In the genomic region with DNA sequence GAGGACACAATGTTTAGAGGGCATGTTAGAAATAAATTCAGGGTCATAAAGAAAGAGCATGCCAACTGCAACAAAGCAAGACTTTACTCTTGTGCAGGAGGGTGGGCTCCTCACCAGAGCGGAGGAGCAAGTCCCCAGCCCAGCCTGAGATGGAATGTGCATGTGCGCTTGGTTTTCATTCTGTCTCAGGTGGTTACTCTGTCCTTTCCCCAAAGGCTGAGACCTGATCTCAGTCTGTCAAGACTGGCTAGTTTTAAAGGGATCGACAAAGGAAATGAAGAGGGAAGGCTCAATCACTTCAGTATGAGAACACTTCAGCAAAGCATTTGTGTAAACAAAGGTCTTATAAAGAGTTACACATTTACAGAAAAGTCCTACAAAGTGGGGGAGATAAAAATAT, we compare ENCODE assay signal across 27 mouse cellular contexts.
A peak's percentile ranks its signal among the peaks of the same experiment; 100 is the strongest.
DNase-seq lines count a peak whose midpoint lies in the region; ATAC-seq and TF ChIP-seq lines count a peak whose summit lies in the region.
"Had no signal": no experiment of that assay in that cellular context is flagged by ENCODE, and none has a peak within 500 bp of the region (broad histone marks: within the 10 kb centered on the region; RNA-seq: fewer than 3 reads in every experiment).

No protein-coding gene starts in this region.

- no peaks in the 10 kb centered on the region for H3K27me3 ChIP-seq in lung, embryonic 15.5 days
- H3K27me3 ChIP-seq in embryonic facial prominence, embryonic 11.5 days (ENCODE audit: control insufficient read depth, insufficient read depth, low read length) = no peaks in the 10 kb centered on the region
- H3K27me3 ChIP-seq: embryonic facial prominence, embryonic 13.5 days; forebrain, embryonic 12.5 days; forebrain, embryonic 15.5 days; heart, embryonic 12.5 days; heart, embryonic 15.5 days; hindbrain, embryonic 13.5 days had no signal

- H3K27ac ChIP-seq in lung, embryonic 15.5 days = 0 out of 2 replicates have a peak overlapping the region, but pooled peaks have one; percentile 4
- no peak overlapping the region for H3K27ac ChIP-seq in embryonic facial prominence, embryonic 11.5 days (replicated peaks; ENCODE audit: low read depth, low read length)
- H3K27ac ChIP-seq: embryonic facial prominence, embryonic 13.5 days; forebrain, embryonic 12.5 days; forebrain, embryonic 15.5 days; heart, embryonic 15.5 days; hindbrain, embryonic 10.5 days; hindbrain, embryonic 13.5 days had no signal

- intact Hi-C loops in left cerebral cortex, postnatal 25 days (cut with DNase I) = no loop called here

- H3K9ac ChIP-seq in lung, embryonic 15.5 days = no peak overlapping the region
- no peak overlapping the region for H3K9ac ChIP-seq in embryonic facial prominence, embryonic 11.5 days (replicated peaks; ENCODE audit: low read length)
- H3K9ac ChIP-seq: embryonic facial prominence, embryonic 13.5 days; forebrain, embryonic 12.5 days; forebrain, embryonic 15.5 days; heart, embryonic 12.5 days; heart, embryonic 15.5 days; hindbrain, embryonic 13.5 days had no signal

- H3K4me2 ChIP-seq in lung, embryonic 15.5 days = no peak overlapping the region
- no peak overlapping the region for H3K4me2 ChIP-seq in embryonic facial prominence, embryonic 11.5 days (ENCODE audit: low read depth, low read length)
- H3K4me2 ChIP-seq: embryonic facial prominence, embryonic 13.5 days; forebrain, embryonic 12.5 days; forebrain, embryonic 15.5 days; heart, embryonic 12.5 days; heart, embryonic 15.5 days; hindbrain, embryonic 13.5 days had no signal

- H3K36me3 ChIP-seq in lung, embryonic 15.5 days = no peaks in the 10 kb centered on the region
- no peaks in the 10 kb centered on the region for H3K36me3 ChIP-seq in embryonic facial prominence, embryonic 11.5 days (replicated peaks; ENCODE audit: control insufficient read depth, insufficient read depth, low read depth, low read length)
- H3K36me3 ChIP-seq: embryonic facial prominence, embryonic 13.5 days; forebrain, embryonic 12.5 days; forebrain, embryonic 15.5 days; heart, embryonic 12.5 days; heart, embryonic 15.5 days; hindbrain, embryonic 10.5 days; hindbrain, embryonic 13.5 days had no signal

- no peak for TF ChIP-seq POLR2A in lung, adult 2 months (IDR thresholded peaks at IDR 0.05; ENCODE audit: borderline replicate concordance, extremely low read depth, low read depth, low read length)

- 51% methylated on average over 3 of the region's 3 CpGs for WGBS in lung, embryonic 15.5 days
- 63% methylated on average over 3 of the region's 3 CpGs for WGBS in lung, adult 2 months
- 41% methylated on average over 3 of the region's 3 CpGs for WGBS in embryonic facial prominence, embryonic 11.5 days

- no peaks in the 10 kb centered on the region for H3K4me1 ChIP-seq in lung, embryonic 15.5 days
- no peaks in the 10 kb centered on the region for H3K4me1 ChIP-seq in lung, adult 2 months (ENCODE audit: control insufficient read depth, insufficient read depth, low read length)
- H3K4me1 ChIP-seq in embryonic facial prominence, embryonic 11.5 days (ENCODE audit: control insufficient read depth, insufficient read depth, low read length) = no peaks in the 10 kb centered on the region
- H3K4me1 ChIP-seq: embryonic facial prominence, embryonic 13.5 days; forebrain, embryonic 12.5 days; forebrain, embryonic 15.5 days; heart, embryonic 12.5 days; heart, embryonic 15.5 days; hindbrain, embryonic 10.5 days; hindbrain, embryonic 13.5 days had no signal

- H3K9me3 ChIP-seq in lung, embryonic 15.5 days = no peaks in the 10 kb centered on the region
- H3K9me3 ChIP-seq in embryonic facial prominence, embryonic 11.5 days (replicated peaks; ENCODE audit: control insufficient read depth, low read length) = no peaks in the 10 kb centered on the region
- H3K9me3 ChIP-seq: forebrain, embryonic 12.5 days; forebrain, embryonic 15.5 days; heart, embryonic 12.5 days; heart, embryonic 15.5 days; hindbrain, embryonic 10.5 days; hindbrain, embryonic 13.5 days had no signal

- no peak for DNase-seq in lung, adult 2 months
- DNase-seq in embryonic facial prominence, embryonic 11.5 days (ENCODE audit: low spot score) = peak; percentile 46
- DNase-seq in lung, postnatal 25 days (ENCODE audit: low spot score) = peak; percentile 27
- DNase-seq in left cerebral cortex, postnatal 25 days (ENCODE audit: low spot score in 2 of 2) = no peak
- no peak for DNase-seq in layer of hippocampus, adult 8-10 months (ENCODE audit: low spot score in 2 of 2)
- DNase-seq: adrenal gland, adult 2 months; adrenal gland, postnatal 14 days; cerebellum, adult 11 months; cerebellum, adult 2 months; cerebellum, adult 9-11 months; cerebellum, postnatal 25 days; embryo, embryonic 11 days; gastrocnemius, postnatal 25 days; heart, adult 18-20 months; heart, postnatal 10 days; heart, postnatal 36 days had no signal

- H3K4me3 ChIP-seq in lung, embryonic 15.5 days = no peak overlapping the region
- H3K4me3 ChIP-seq in lung, adult 2 months (replicated peaks; ENCODE audit: extremely low read depth, low read depth, low read length) = no peak overlapping the region
- no peak overlapping the region for H3K4me3 ChIP-seq in embryonic facial prominence, embryonic 11.5 days (ENCODE audit: low read depth, low read length)
- H3K4me3 ChIP-seq: embryonic facial prominence, embryonic 13.5 days; erythroblast, embryonic 14.5 days; forebrain, embryonic 12.5 days; forebrain, embryonic 15.5 days; heart, embryonic 12.5 days; heart, embryonic 15.5 days; hindbrain, embryonic 10.5 days; hindbrain, embryonic 13.5 days had no signal

- peak; percentile 49; the same call in 1 of the 2 replicates for ATAC-seq in lung, embryonic 15.5 days (ENCODE audit: borderline replicate concordance, extremely low read depth, low FRiP score, low TSS enrichment)
- no peak for ATAC-seq in embryonic facial prominence, embryonic 11.5 days (replicated peaks; ENCODE audit: insufficient number of reproducible peaks, low FRiP score, low TSS enrichment, low read depth)
- ATAC-seq: CD4-positive, CD25-positive, alpha-beta regulatory T cell, adult 4 months; forebrain, embryonic 15.5 days; hindbrain, embryonic 16.5 days had no signal

- no peak for TF ChIP-seq CTCF in lung, adult 2 months (IDR thresholded peaks at IDR 0.05; ENCODE audit: insufficient read depth, low read length)

Comparison
In these comparisons a context has a peak if more than half of its experiments do, and no peak if none do; other contexts are left out.
1. DNase-seq: peak in embryonic facial prominence, embryonic 11.5 days (single experiment) and lung, postnatal 25 days (single experiment); none in lung, adult 2 months (single experiment), left cerebral cortex, postnatal 25 days (0 of 2) and layer of hippocampus, adult 8-10 months (0 of 2).